Mouse (Mus musculus): ENCODE results near the gene Lztr1. TPM values are rescaled to one million over a fixed set of nuclear protein-coding genes. Genes with fewer than 3 reads are reported as not detected.

The Lztr1 gene
- polyA plus RNA-seq, 1 experiment: 46.6 TPM

GRCm38 (mm10) chr16:17561751-17562208 lies 53.3 kb downstream of the Lztr1 start, which contains the start of gene P2rx6:
Gene P2rx6, plus strand, starts transcription at chr16:17561885.
- no peak within 1 kb of the TSS for H3K9ac ChIP-seq (ENCODE audit: low read depth, poor library complexity, severe bottlenecking)
- H3K27ac ChIP-seq (ENCODE audit: insufficient read depth, low read length): no peak within 1 kb of the TSS

GRCm38 (mm10) chr16:17563580-17563979 lies 55.1 kb downstream of the Lztr1 start:
- no peak overlapping the region for H3K27ac ChIP-seq (ENCODE audit: insufficient read depth, low read length)
- H3K27me3 ChIP-seq (ENCODE audit: control insufficient read depth, insufficient read depth, low read length, poor library complexity, severe bottlenecking): no peaks in the 10 kb centered on the region
- H3K4me3 ChIP-seq (ENCODE audit: low read depth, low read length): no peak overlapping the region
- no peaks in the 10 kb centered on the region for H3K4me1 ChIP-seq (ENCODE audit: control insufficient read depth, insufficient read depth, low read length)
- TF ChIP-seq CTCF (IDR thresholded peaks at IDR 0.05; ENCODE audit: low read depth, low read length): no peak
- TF ChIP-seq POLR2A (IDR thresholded peaks at IDR 0.05; ENCODE audit: insufficient read depth, low read length): no peak
- TF ChIP-seq EP300 (IDR thresholded peaks at IDR 0.05; ENCODE audit: insufficient read depth, low read depth, low read length): no peak
- no peak overlapping the region for H3K9ac ChIP-seq (ENCODE audit: low read depth, poor library complexity, severe bottlenecking)
- H3K9me3 ChIP-seq (replicated peaks; ENCODE audit: control insufficient read depth, insufficient read depth, low read length, poor library complexity, severe bottlenecking): no peaks in the 10 kb centered on the region
- no peaks in the 10 kb centered on the region for H3K36me3 ChIP-seq (ENCODE audit: control insufficient read depth, insufficient read depth, low read length, poor library complexity, severe bottlenecking)

More at GRCm38 (mm10) chr16:17561751-17562208, 53.3 kb downstream of the Lztr1 start, which contains the start of gene P2rx6:
- Histone ChIP-seq H3K36me3 (ENCODE audit: control insufficient read depth, insufficient read depth, low read length, poor library complexity, severe bottlenecking) (no peaks in the 10 kb centered on the region), H3K27me3 (ENCODE audit: control insufficient read depth, insufficient read depth, low read length, poor library complexity, severe bottlenecking) (no peaks in the 10 kb centered on the region), H3K9me3 (replicated peaks; ENCODE audit: control insufficient read depth, insufficient read depth, low read length, poor library complexity, severe bottlenecking) (no peaks in the 10 kb centered on the region), H3K4me1 (ENCODE audit: control insufficient read depth, insufficient read depth, low read length) (no peaks in the 10 kb centered on the region), H3K4me3 (ENCODE audit: low read depth, low read length) (peak within 1 kb of the TSS; percentile 66)
- TF ChIP-seq CTCF (IDR thresholded peaks at IDR 0.05; ENCODE audit: low read depth, low read length) (no peak), EP300 (IDR thresholded peaks at IDR 0.05; ENCODE audit: insufficient read depth, low read depth, low read length) (no peak)

GRCm38 (mm10) chr16:17564221-17564620 lies 55.7 kb downstream of the Lztr1 start:
- TF ChIP-seq POLR2A (IDR thresholded peaks at IDR 0.05; ENCODE audit: insufficient read depth, low read length): no peak
- TF ChIP-seq EP300 (IDR thresholded peaks at IDR 0.05; ENCODE audit: insufficient read depth, low read depth, low read length): no peak
- TF ChIP-seq CTCF (IDR thresholded peaks at IDR 0.05; ENCODE audit: low read depth, low read length): no peak
- H3K9ac ChIP-seq (ENCODE audit: low read depth, poor library complexity, severe bottlenecking): no peak overlapping the region
- no peaks in the 10 kb centered on the region for H3K4me1 ChIP-seq (ENCODE audit: control insufficient read depth, insufficient read depth, low read length)
- H3K36me3 ChIP-seq (ENCODE audit: control insufficient read depth, insufficient read depth, low read length, poor library complexity, severe bottlenecking): no peaks in the 10 kb centered on the region
- no peaks in the 10 kb centered on the region for H3K9me3 ChIP-seq (replicated peaks; ENCODE audit: control insufficient read depth, insufficient read depth, low read length, poor library complexity, severe bottlenecking)
- no peak overlapping the region for H3K4me3 ChIP-seq (ENCODE audit: low read depth, low read length)
- no peaks in the 10 kb centered on the region for H3K27me3 ChIP-seq (ENCODE audit: control insufficient read depth, insufficient read depth, low read length, poor library complexity, severe bottlenecking)
- no peak overlapping the region for H3K27ac ChIP-seq (ENCODE audit: insufficient read depth, low read length)

GRCm38 (mm10) chr16:17564771-17565170 lies 56.3 kb downstream of the Lztr1 start:
- no peak overlapping the region for H3K27ac ChIP-seq (ENCODE audit: insufficient read depth, low read length)
- no peak overlapping the region for H3K4me3 ChIP-seq (ENCODE audit: low read depth, low read length)
- no peaks in the 10 kb centered on the region for H3K9me3 ChIP-seq (replicated peaks; ENCODE audit: control insufficient read depth, insufficient read depth, low read length, poor library complexity, severe bottlenecking)
- H3K4me1 ChIP-seq (ENCODE audit: control insufficient read depth, insufficient read depth, low read length): no peaks in the 10 kb centered on the region
- H3K36me3 ChIP-seq (ENCODE audit: control insufficient read depth, insufficient read depth, low read length, poor library complexity, severe bottlenecking): no peaks in the 10 kb centered on the region
- no peaks in the 10 kb centered on the region for H3K27me3 ChIP-seq (ENCODE audit: control insufficient read depth, insufficient read depth, low read length, poor library complexity, severe bottlenecking)
- H3K9ac ChIP-seq (ENCODE audit: low read depth, poor library complexity, severe bottlenecking): no peak overlapping the region
- TF ChIP-seq CTCF (IDR thresholded peaks at IDR 0.05; ENCODE audit: low read depth, low read length): no peak
- TF ChIP-seq POLR2A (IDR thresholded peaks at IDR 0.05; ENCODE audit: insufficient read depth, low read length): no peak
- TF ChIP-seq EP300 (IDR thresholded peaks at IDR 0.05; ENCODE audit: insufficient read depth, low read depth, low read length): no peak

DNA sequence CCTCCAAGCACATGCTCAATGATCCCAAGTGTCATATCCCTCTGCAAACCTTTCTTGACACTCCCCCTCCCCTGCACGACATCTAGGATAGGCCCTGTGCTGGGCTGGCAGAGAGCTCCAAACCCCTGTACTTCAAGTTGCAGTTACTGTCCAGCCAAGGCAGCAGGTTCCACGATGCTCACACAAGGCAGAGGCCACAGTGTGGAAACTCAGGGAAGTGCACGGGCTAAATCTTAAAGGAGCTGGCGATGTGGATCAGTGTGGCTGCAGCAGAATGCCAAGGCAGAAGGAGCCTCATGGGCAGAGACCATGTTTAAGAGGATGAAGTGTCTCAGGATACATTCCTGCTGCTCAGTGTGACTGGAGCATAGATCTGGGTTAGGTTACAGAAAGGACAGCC lies 57.7 kb downstream of the Lztr1 start:
- no peak overlapping the region for H3K27ac ChIP-seq (ENCODE audit: insufficient read depth, low read length)
- no peaks in the 10 kb centered on the region for H3K27me3 ChIP-seq (ENCODE audit: control insufficient read depth, insufficient read depth, low read length, poor library complexity, severe bottlenecking)
- no peaks in the 10 kb centered on the region for H3K4me1 ChIP-seq (ENCODE audit: control insufficient read depth, insufficient read depth, low read length)
- no peak overlapping the region for H3K4me3 ChIP-seq (ENCODE audit: low read depth, low read length)
- TF ChIP-seq CTCF (IDR thresholded peaks at IDR 0.05; ENCODE audit: low read depth, low read length): no peak
- TF ChIP-seq POLR2A (IDR thresholded peaks at IDR 0.05; ENCODE audit: insufficient read depth, low read length): no peak
- no peak for TF ChIP-seq EP300 (IDR thresholded peaks at IDR 0.05; ENCODE audit: insufficient read depth, low read depth, low read length)
- H3K36me3 ChIP-seq (ENCODE audit: control insufficient read depth, insufficient read depth, low read length, poor library complexity, severe bottlenecking): no peaks in the 10 kb centered on the region
- H3K9me3 ChIP-seq (replicated peaks; ENCODE audit: control insufficient read depth, insufficient read depth, low read length, poor library complexity, severe bottlenecking): no peaks in the 10 kb centered on the region
- no peak overlapping the region for H3K9ac ChIP-seq (ENCODE audit: low read depth, poor library complexity, severe bottlenecking)

Other genes starting within 250 kb of the Lztr1 start
- 9.6 and 10.5 TPM in 2 replicates for gene Tmem191c, start 232.6 kb upstream of the Lztr1 start, polyA plus RNA-seq (2011; ENCODE audit: insufficient read depth, insufficient read length, low read depth, missing spikeins)
- gene Serpind1, start 177.3 kb upstream of the Lztr1 start, polyA plus RNA-seq (2011; ENCODE audit: insufficient read depth, insufficient read length, low read depth, missing spikeins): not detected in 2 replicates
- gene Snap29, start 102.7 kb upstream of the Lztr1 start, polyA plus RNA-seq (2011; ENCODE audit: insufficient read depth, insufficient read length, low read depth, missing spikeins): 17.0 and 18.9 TPM in 2 replicates
- gene Pi4ka, start 102.4 kb upstream of the Lztr1 start, polyA plus RNA-seq (2011; ENCODE audit: insufficient read depth, insufficient read length, low read depth, missing spikeins): 45.2 and 50.1 TPM in 2 replicates
- gene Crkl, start 56.7 kb upstream of the Lztr1 start, polyA plus RNA-seq (2011; ENCODE audit: insufficient read depth, insufficient read length, low read depth, missing spikeins): 45.7 and 48.9 TPM in 2 replicates
- gene Aifm3, start 19.1 kb upstream of the Lztr1 start, polyA plus RNA-seq (2011; ENCODE audit: insufficient read depth, insufficient read length, low read depth, missing spikeins): 6.4 and 7.5 TPM in 2 replicates
- 12.9 and 13.1 TPM in 2 replicates for gene Thap7, start 22.4 kb downstream of the Lztr1 start, polyA plus RNA-seq (2011; ENCODE audit: insufficient read depth, insufficient read length, low read depth, missing spikeins)
- gene Lrrc74b, start 52.6 kb downstream of the Lztr1 start, polyA plus RNA-seq (2011; ENCODE audit: insufficient read depth, insufficient read length, low read depth, missing spikeins): 1.6 and 1.8 TPM in 2 replicates
- gene P2rx6, start 53.2 kb downstream of the Lztr1 start, polyA plus RNA-seq (2011; ENCODE audit: insufficient read depth, insufficient read length, low read depth, missing spikeins): 0.25 TPM in 1 of 2 replicates, not detected in the other
- 2.0 and 2.8 TPM in 2 replicates for gene Slc7a4, start 74.5 kb downstream of the Lztr1 start, polyA plus RNA-seq (2011; ENCODE audit: insufficient read depth, insufficient read length, low read depth, missing spikeins)
- 97.7 and 104 TPM in 2 replicates for gene Smpd4, start 110.7 kb downstream of the Lztr1 start, polyA plus RNA-seq (2011; ENCODE audit: insufficient read depth, insufficient read length, low read depth, missing spikeins)
- 1.6 and 2.7 TPM in 2 replicates for gene Ccdc74a, start 137.8 kb downstream of the Lztr1 start, polyA plus RNA-seq (2011; ENCODE audit: insufficient read depth, insufficient read length, low read depth, missing spikeins)
- gene Med15, start 224.2 kb downstream of the Lztr1 start, polyA plus RNA-seq (2011; ENCODE audit: insufficient read depth, insufficient read length, low read depth, missing spikeins): 51.5 and 54.7 TPM in 2 replicates

Data from ES-Bruce4 (cell line).